Mouse (Mus musculus): ENCODE measurements around the gene Sohlh1.
"Not testable (repeated sequence)": the region's sequence is repeated elsewhere in the genome, so short reads cannot be mapped to it uniquely, and the experiment has no call there.

- not testable (repeated sequence) for TF ChIP-seq CTCF (IDR thresholded peaks at IDR 0.05; ENCODE audit: control insufficient read depth, insufficient read depth, insufficient replicate concordance, low read depth, low read length); POLR2A (IDR thresholded peaks at IDR 0.05; ENCODE audit: control insufficient read depth, low read depth, low read length)
Observed at GRCm38 (mm10) chr2:25815748-25816147, 31.3 kb downstream of the Sohlh1 start, which contains the start of gene Glt6d1.
